Mouse (Mus musculus) kidney, adult 2 months (tissue): ENCODE measurements around the gene Hyou1.

Source experiments
- CTCF ChIP-seq: fragments of 200-500 bp; conservative IDR thresholded peaks from 2 replicates; pipeline ENCODE4 v1.5.1; 2011; ENCODE audit warnings: low read depth, mild to moderate bottlenecking, control low read depth, low read length, moderate library complexity, mixed read lengths; ENCODE audit not compliant: insufficient read depth, insufficient read length
- POLR2A ChIP-seq: fragments of 200-500 bp; IDR thresholded peaks from one replicate; pipeline ENCODE4 v1.6.1; 2011; ENCODE audit warnings: low read depth, low read length, control low read depth

GRCm38 (mm10) chr9:44352337-44352736, 27.0 kb upstream of the Hyou1 start:
- no peak for TF ChIP-seq POLR2A
- no peak for TF ChIP-seq CTCF
